Mouse (Mus musculus) lung, embryonic 16.5 days (tissue): ENCODE measurements at regions not wholly inside any gene's neighbourhood (a gene's known extent, or its start where the extent isn't known, plus 50 kb on each side); places are given as distances from the start of the nearest gene placed in this dataset.
"Not testable (repeated sequence)": the region's sequence is repeated elsewhere in the genome, so short reads cannot be mapped to it uniquely, and the experiment has no call there.

ENCODE experiments used
- ATAC-seq: fragments of 200-750 bp; cut with Nextera tagmentation; 2 replicates; pipeline ENCODE4 v1.8.0; 2017; ENCODE audit warnings: low read depth, mild to moderate bottlenecking, moderate library complexity
- H3K27ac ChIP-seq: fragments of 300-500 bp; sonication (generic); 2 replicates; pipeline ENCODE4 v1.5.1; 2014; ENCODE audit warnings: mild to moderate bottlenecking, control low read depth, low read length
- H3K27me3 ChIP-seq: fragments of 300-500 bp; sonication (generic); 2 replicates; pipeline ENCODE4 v1.6.1; 2014; ENCODE audit warnings: low read depth, low read length, mixed read lengths; ENCODE audit not compliant: control insufficient read depth, insufficient read depth
- H3K36me3 ChIP-seq: fragments of 300-500 bp; sonication (generic); 2 replicates; pipeline ENCODE4 v1.6.1; 2014; ENCODE audit warnings: low read length; ENCODE audit not compliant: control insufficient read depth, insufficient read depth
- H3K4me1 ChIP-seq: fragments of 300-500 bp; sonication (generic); replicated peaks from 2 replicates; pipeline ENCODE4 v1.6.1; 2014; ENCODE audit warnings: low read length, mixed read lengths; ENCODE audit not compliant: control insufficient read depth, insufficient read depth
- H3K4me2 ChIP-seq: fragments of 300-500 bp; sonication (generic); 2 replicates; pipeline ENCODE4 v1.6.1; 2014; ENCODE audit warnings: low read depth, low read length, control low read depth
- H3K4me3 ChIP-seq: fragments of 300-500 bp; sonication (generic); 2 replicates; pipeline ENCODE4 v1.5.1; 2014; ENCODE audit warnings: mild to moderate bottlenecking, low read length, control low read depth
- H3K9ac ChIP-seq: fragments of 300-500 bp; sonication (generic); 2 replicates; pipeline ENCODE4 v1.6.1; 2014; ENCODE audit warnings: low read length, control low read depth
- H3K9me3 ChIP-seq: fragments of 300-500 bp; sonication (generic); 2 replicates; pipeline ENCODE4 v1.6.1; 2016; ENCODE audit warnings: low read length; ENCODE audit not compliant: control insufficient read depth
- WGBS: fragments of 180-500 bp; shearing (Covaris S2); extraction: QIAGEN DNeasy Blood & Tissue Kit; methylation state at CpG from one replicate; pipeline ENCODE4 v1.1.7; 2014; 5-methylcytosine and 5-hydroxymethylcytosine counted together

DNA sequence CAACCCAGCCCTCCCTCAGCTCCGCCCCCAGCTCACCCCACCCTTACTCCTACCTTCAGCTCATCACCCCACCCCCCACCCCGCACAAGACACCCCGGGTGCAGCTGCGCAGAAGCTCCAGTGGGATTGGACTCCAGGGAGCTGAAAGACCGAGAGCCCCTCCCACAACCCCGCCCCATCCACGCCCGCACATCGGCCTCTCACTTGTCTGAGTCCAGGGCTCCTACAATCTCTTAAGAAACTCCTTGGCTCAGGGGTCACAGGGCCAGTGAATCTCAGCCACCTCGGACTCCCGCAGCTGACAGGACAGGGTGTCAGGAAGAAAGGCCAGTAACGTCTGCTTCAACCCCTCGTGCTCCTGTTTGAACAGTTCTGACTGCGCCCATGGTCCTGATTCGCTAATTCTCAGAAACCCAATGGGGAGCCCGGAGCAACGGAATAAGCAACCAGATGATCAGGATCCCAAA is 120.7 kb downstream of the Map1s start:
- peak; percentile 59; the same call in 1 of the 2 replicates for ATAC-seq
- peak overlapping the region; percentile 30 for H3K4me2 ChIP-seq
- not testable (repeated sequence) for H3K4me3 ChIP-seq, H3K9me3 ChIP-seq, H3K9ac ChIP-seq, H3K27me3 ChIP-seq, H3K4me1 ChIP-seq, H3K27ac ChIP-seq, H3K36me3 ChIP-seq
- 7% methylated on average over 17 of the region's 17 CpGs for WGBS

DNA sequence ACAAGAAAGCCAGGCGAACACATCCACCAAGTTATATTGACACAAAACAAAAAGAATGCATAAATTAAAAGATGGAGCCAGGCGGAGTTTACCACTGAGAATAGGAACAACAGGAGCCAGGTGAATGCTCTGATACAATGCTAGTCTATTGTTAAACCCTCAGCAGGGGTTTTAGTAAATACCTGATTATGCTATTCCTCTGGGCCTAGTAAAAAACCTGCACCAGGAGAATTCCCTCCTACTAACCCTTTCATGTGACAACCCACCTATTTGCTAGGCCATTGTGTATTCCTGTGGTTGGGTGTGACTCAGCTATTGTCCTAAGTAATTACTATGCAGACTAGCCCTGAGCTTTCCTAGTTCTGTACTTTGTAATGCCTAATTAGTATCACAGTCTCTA is 122.8 kb downstream of the Map1s start:
- not testable (repeated sequence) for H3K27me3 ChIP-seq, ATAC-seq, H3K9me3 ChIP-seq, H3K4me1 ChIP-seq, H3K4me3 ChIP-seq, H3K36me3 ChIP-seq, H3K9ac ChIP-seq, H3K4me2 ChIP-seq, H3K27ac ChIP-seq
- WGBS: 88% methylated on average over 2 of the region's 2 CpGs
